Comparison of ENCODE assay signal across 19 mouse cellular contexts in genomic region chr9:69766301-69766700, GRCm38 (mm10). TPM values are rescaled to one million over a fixed set of nuclear protein-coding genes. Genes with fewer than 3 reads are reported as not detected.
DNase-seq lines count a peak whose midpoint lies in the region; ATAC-seq lines count a peak whose summit lies in the region.
"Had no signal": no experiment of that assay in that cellular context is flagged by ENCODE, and none has a peak within 500 bp of the region (broad histone marks: within the 10 kb centered on the region; RNA-seq: fewer than 3 reads in every experiment).

No protein-coding gene starts in this region.

- H3K4me1 ChIP-seq in midbrain, embryonic 12.5 days = peaks cover 71% of the 10 kb centered on the region
- H3K4me1 ChIP-seq: liver, embryonic 15.5 days had no signal

- H3K9ac ChIP-seq in midbrain, embryonic 12.5 days (replicated peaks) = no peak overlapping the region
- H3K9ac ChIP-seq: embryonic facial prominence, embryonic 13.5 days; heart, embryonic 15.5 days; limb, embryonic 12.5 days; liver, embryonic 15.5 days had no signal

- peak overlapping the region; percentile 65 for H3K27ac ChIP-seq in midbrain, embryonic 12.5 days (replicated peaks)
- H3K27ac ChIP-seq: embryonic facial prominence, embryonic 13.5 days; heart, embryonic 15.5 days; kidney, postnatal 0 days; limb, embryonic 12.5 days; liver, embryonic 15.5 days had no signal

- peaks cover 89% of the 10 kb centered on the region for H3K27me3 ChIP-seq in midbrain, embryonic 12.5 days

- H3K9me3 ChIP-seq in midbrain, embryonic 12.5 days = no peaks in the 10 kb centered on the region
- H3K9me3 ChIP-seq: embryonic facial prominence, embryonic 13.5 days; heart, embryonic 15.5 days; limb, embryonic 12.5 days; liver, embryonic 15.5 days had no signal

- DNase-seq in heart, adult 11 months = peak; percentile 57
- DNase-seq in heart, adult 9 months (ENCODE audit: low spot score in 2 of 2) = no peak
- peak; percentile 26 for DNase-seq in thymus, postnatal 25 days
- DNase-seq in thymus, postnatal 36 days = no peak
- no peak for DNase-seq in layer of hippocampus, adult 9-11 months
- DNase-seq in layer of hippocampus, postnatal 36 days = no peak
- DNase-seq: adrenal gland, postnatal 10 days; B cell, adult 2 months; cerebellum, adult 9-10 months; lung, postnatal 14 days had no signal

- peak; percentile 55 for ATAC-seq in midbrain, embryonic 12.5 days (ENCODE audit: low FRiP score, low read depth)

- no peak overlapping the region for H3K4me3 ChIP-seq in midbrain, embryonic 12.5 days
- H3K4me3 ChIP-seq: embryonic facial prominence, embryonic 13.5 days; heart, embryonic 15.5 days; limb, embryonic 12.5 days; liver, embryonic 15.5 days had no signal

- peak overlapping the region; percentile 71 for H3K4me2 ChIP-seq in midbrain, embryonic 12.5 days (replicated peaks)
- H3K4me2 ChIP-seq: embryonic facial prominence, embryonic 13.5 days; heart, embryonic 15.5 days; limb, embryonic 12.5 days; liver, embryonic 15.5 days had no signal

- WGBS in midbrain, embryonic 12.5 days = 0% methylated on average over 8 of the region's 8 CpGs

- no peaks in the 10 kb centered on the region for H3K36me3 ChIP-seq in midbrain, embryonic 12.5 days
- H3K36me3 ChIP-seq: embryonic facial prominence, embryonic 13.5 days; heart, embryonic 15.5 days; limb, embryonic 12.5 days; liver, embryonic 15.5 days had no signal

RNA-seq across cellular contexts. Expression of gene Foxb1, which starts 5.6 kb away (rescaled TPM):
- polyA plus RNA-seq in midbrain, embryonic 12.5 days (2016; fragmentation: Nextera tagmentation; extraction: Ambion mirVana) = 7.3 and 8.0 TPM in 2 replicates
- not detected for total RNA-seq in layer of hippocampus, postnatal 36 days (2021)
- total RNA-seq: adrenal gland, postnatal 10 days; gastrocnemius, postnatal 4 days; layer of hippocampus, postnatal 14 days; monocyte, adult 5-6 weeks had no signal
- polyA plus RNA-seq: heart, embryonic 15.5 days; kidney, postnatal 0 days; limb, embryonic 12.5 days; liver, embryonic 15.5 days had no signal

Comparison
In these comparisons a context has a peak if more than half of its experiments do, and no peak if none do; other contexts are left out.
1. DNase-seq: peak in heart, adult 11 months (single experiment) and thymus, postnatal 25 days (single experiment); none in heart, adult 9 months (0 of 2), thymus, postnatal 36 days (0 of 2), layer of hippocampus, adult 9-11 months (single experiment) and layer of hippocampus, postnatal 36 days (0 of 2).